Mouse (Mus musculus): Measurements from ENCODE around the gene Cbfa2t3. TPM values are rescaled to one million over a fixed set of nuclear protein-coding genes. Genes with fewer than 3 reads are reported as not detected.

The Cbfa2t3 gene
- total RNA-seq, 1 experiment from 2014 or later = 13.6 TPM

DNA sequence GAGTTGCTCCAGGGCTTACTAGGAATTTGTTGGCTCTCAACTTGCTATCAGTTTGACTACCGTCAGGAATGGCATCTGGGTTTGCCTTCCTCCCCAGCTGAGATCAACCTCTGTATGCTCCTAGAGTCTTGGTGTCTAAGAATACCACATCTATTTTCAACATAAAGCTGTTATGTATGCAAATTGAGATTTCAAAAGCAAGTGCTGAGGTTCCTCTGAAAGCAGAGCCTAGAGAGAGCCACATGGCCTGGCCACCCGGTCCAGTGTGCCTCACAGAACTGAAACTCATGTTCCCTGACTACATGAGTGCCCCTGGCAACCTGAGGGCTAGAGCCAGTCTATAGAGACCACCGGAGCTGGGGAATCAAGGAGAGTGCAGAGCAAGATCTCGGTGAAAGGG is 93.5 kb downstream of the Cbfa2t3 start:
- no peak for DNase-seq

DNA sequence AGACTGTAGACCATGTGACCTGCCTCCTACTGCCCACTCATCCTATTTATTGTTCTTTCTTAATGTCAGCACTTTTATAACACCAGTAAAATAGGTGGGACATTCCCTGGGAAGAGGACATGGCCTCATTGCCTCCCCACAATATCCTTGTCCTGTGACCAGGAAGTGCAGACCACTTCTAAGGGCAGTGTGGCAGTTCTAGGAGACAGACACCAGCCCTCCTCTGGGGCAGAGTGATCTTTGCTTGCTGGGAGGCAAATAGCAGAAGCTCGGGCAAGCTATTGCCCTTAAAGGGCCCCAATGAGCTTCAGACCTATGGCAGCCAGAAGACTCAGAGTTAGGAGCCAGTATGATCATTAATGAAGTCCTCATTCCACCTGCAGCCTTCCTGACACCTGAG is 94.3 kb downstream of the Cbfa2t3 start:
- no peak for DNase-seq

GRCm38 (mm10) chr8:122600666-122601065 is 98.2 kb downstream of the Cbfa2t3 start:
- no peak for DNase-seq

- no peak for DNase-seq
Observed at GRCm38 (mm10) chr8:122596031-122596430, 102.9 kb downstream of the Cbfa2t3 start.

- no peak for DNase-seq
Observed at GRCm38 (mm10) chr8:122593783-122594507, 105.0 kb downstream of the Cbfa2t3 start.

DNA sequence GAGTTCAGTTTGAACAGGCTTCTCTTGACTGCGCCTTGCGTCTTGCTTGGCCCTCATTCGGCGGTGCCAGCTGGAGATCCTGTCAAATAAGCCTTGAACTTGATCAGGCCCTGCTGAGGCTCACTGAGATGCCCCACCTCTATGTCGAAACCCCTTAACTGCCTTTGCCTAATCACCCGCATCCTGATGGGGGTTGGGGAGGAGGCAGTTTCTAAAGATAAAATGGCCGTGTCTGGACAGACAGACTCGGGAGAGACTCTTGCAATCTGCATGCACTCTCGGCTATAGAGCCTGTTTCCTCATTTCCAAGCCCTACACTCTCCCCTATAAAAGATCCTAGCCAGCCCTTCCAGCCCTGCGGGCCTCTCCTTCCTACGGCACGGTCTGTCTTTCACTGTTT is 105.7 kb downstream of the Cbfa2t3 start:
- DNase-seq = no peak

DNA sequence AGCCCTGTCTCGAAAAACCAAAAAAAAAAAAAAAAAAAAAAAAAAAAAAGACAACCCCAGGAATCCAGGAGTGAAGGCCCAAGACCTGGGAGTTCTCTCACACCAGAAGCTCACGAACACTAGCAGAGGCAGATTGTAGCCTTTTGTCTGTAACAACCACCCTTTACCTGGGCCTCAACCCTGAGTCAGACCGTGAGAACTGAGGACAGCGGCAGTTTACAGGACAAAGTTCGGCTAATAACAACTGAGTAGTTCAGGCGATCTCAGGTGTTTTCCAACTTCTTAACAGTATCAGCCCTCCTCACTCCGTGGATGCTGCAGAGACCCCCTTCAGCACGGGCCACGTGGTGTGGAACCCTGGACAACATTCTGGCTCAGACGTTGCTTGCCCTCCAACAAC is 112.2 kb downstream of the Cbfa2t3 start:
- DNase-seq = no peak

DNA sequence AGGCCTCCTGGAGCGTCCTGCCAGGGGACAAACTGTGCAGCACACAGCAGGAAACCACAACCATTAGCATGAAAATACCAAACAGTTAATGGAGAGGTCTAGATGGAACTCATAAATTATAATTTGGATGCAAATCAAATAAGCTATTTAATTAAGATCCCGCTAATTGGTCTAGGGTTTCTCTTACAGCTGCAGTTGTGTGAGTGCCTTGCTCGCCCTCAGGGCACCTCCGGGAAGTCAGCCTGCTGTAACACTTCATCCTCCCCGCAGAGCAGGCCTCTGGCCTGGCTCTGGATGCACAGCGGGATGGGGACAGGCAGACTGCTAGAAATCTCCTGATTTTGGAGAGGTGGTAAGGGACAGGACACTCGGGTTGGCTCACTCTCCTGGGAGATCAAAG is 112.7 kb downstream of the Cbfa2t3 start:
- no peak for DNase-seq

DNA sequence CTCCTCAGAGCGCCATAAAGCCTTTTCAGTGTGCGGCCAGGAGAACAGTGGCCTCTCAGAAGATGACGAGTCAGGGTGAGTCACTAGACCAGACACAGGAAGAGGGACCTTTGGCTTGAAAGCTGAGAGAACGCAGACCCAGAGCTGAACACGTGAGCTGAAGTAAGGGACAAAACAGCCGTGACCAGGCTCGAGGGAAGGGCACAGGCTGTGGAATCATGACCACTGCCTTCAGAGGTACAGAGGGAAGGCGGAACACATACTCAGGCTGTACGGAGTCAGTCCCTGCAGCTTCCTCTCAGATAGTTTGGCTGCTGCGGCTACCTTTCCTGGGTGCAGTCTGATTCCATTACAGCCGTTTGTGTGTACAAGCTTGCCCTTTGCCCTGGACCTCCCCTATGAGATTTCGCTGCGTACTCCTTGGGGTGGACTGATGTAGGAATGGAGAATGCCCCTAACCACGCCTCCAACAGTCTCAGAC is 113.5 kb downstream of the Cbfa2t3 start:
- DNase-seq = peak; percentile 46

GRCm38 (mm10) chr8:122584981-122585380 is 113.9 kb downstream of the Cbfa2t3 start:
- no peak for DNase-seq

- DNase-seq = no peak
Observed at GRCm38 (mm10) chr8:122580926-122581325, 118.0 kb downstream of the Cbfa2t3 start.

GRCm38 (mm10) chr8:122579196-122579595 is 119.7 kb downstream of the Cbfa2t3 start:
- DNase-seq = no peak

DNA sequence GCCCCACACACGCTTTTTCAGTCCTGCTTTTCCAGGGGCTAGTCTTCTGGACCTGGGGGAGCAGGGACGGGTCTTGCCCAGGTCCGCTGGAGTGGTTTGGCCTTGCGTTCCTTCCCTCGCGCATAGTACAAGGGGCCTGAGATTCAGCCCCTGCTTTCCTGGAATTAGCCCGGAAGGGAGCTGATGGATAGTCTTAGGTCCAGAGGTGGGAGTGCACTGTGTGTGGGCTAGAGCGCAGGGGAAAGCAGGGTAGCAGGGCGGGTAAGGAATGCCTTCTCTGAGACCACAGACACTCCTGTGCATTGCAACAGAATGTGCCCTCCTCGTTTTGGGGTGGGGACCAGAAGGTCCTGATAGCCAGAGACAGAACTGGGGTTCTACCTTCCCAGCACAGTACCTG is 121.8 kb downstream of the Cbfa2t3 start:
- DNase-seq = no peak

DNA sequence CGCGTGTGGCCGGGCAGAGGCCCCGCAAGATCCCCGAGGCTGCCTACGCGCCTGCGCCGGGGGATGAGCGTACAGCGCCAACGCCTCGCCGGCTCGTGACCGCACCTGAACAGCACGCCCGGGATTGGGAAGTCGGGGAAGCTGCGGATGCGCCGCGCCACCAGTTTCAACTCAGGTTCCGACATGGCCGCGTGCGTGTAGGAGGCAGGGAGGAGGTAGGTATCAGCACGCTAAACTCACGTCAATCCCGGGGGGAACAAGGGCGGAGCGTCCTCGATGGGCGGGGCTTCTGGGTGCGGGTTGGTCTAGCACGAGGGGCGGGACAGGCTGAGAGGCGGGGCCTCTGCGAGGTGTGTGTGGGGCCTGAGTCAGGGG is 122.3 kb downstream of the Cbfa2t3 start, which contains the start of gene Aprt:
Aprt (minus strand) TSS at position 262 of the 375 bp plus-strand sequence.
- DNase-seq = peak; percentile 97

- DNase-seq = no peak
Observed at GRCm38 (mm10) chr8:122575735-122576647, 122.9 kb downstream of the Cbfa2t3 start.

DNA sequence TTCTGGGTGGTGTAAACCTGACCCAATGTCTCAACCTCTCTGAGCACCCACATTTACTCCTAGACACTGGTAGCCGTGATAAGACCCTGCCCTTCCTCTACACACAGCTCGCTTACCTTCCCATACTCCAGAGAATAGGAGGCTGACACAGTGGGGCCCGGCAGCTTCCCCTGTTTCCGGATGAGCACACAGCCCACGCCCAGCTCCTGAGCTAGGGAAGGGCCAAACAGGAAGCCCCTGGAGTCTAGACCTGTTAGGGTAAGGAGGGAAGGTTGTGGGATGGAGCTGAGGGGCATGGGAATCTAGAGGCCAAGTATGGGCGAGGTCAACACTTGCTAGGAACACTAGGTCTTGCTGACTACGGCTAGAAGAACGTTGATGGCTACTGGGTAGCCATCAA is 123.6 kb downstream of the Cbfa2t3 start:
- no peak for DNase-seq

Small RNA genes within 50 kb of the gene (microRNA-seq; reads per million reads assigned to microRNA genes)
- 0 reads per million in 2 experiments for gene Mir6396

Other genes with a start within 250 kb of the Cbfa2t3 start
- gene Snai3, start 238.4 kb downstream of the Cbfa2t3 start, total RNA-seq (2021) = 0.45 TPM in 1 of 2 replicates, not detected in the other
- 37.9 and 38.5 TPM in 2 replicates for gene Rnf166, start 223.0 kb downstream of the Cbfa2t3 start, total RNA-seq (2021)
- 21.3 and 23.0 TPM in 2 replicates for gene Ctu2, start 223.0 kb downstream of the Cbfa2t3 start, total RNA-seq (2021)
- gene Piezo1, start 147.8 kb downstream of the Cbfa2t3 start, total RNA-seq (2021) = 23.2 and 29.9 TPM in 2 replicates
- gene Cdt1, start 131.1 kb downstream of the Cbfa2t3 start, total RNA-seq (2021) = 15.5 and 15.8 TPM in 2 replicates
- 71.3 and 74.9 TPM in 2 replicates for gene Aprt, start 122.2 kb downstream of the Cbfa2t3 start, total RNA-seq (2021)
- gene Galns, start 87.6 kb downstream of the Cbfa2t3 start, total RNA-seq (2021) = 5.4 and 7.5 TPM in 2 replicates
- gene Trappc2l, start 87.5 kb downstream of the Cbfa2t3 start, total RNA-seq (2021) = 47.6 and 52.6 TPM in 2 replicates
- not detected in 2 replicates for gene Pabpn1l, start 76.4 kb downstream of the Cbfa2t3 start, total RNA-seq (2021)
- 48.0 and 50.6 TPM in 2 replicates for gene Acsf3, start 76.4 kb upstream of the Cbfa2t3 start, total RNA-seq (2021)
- gene Cdh15, start 148.9 kb upstream of the Cbfa2t3 start, total RNA-seq (2021) = 0.19 and 0.41 TPM in 2 replicates